Mouse (Mus musculus): ENCODE measurements around the gene Grap2.

GRCm38 (mm10) chr15:80672810-80673209 is 100.4 kb downstream of the Grap2 start:
- TF ChIP-seq EP300 (IDR thresholded peaks at IDR 0.05; ENCODE audit: low read depth in 1 of 2, low read length in 2 of 2) (no peak), CTCF (IDR thresholded peaks at IDR 0.05 in 2 of 3, conservative IDR thresholded peaks at IDR 0.05 in 1 of 3; ENCODE audit: control insufficient read depth in 1 of 3, insufficient read depth in 1 of 3, low read depth in 2 of 3, low read length in 3 of 3, poor library complexity in 1 of 3, severe bottlenecking in 1 of 3) (no peak), RAD21 (IDR thresholded peaks at IDR 0.05; ENCODE audit: low read depth, low read length) (no peak), GABPA (IDR thresholded peaks at IDR 0.05; ENCODE audit: low read depth, low read length) (no peak), USF1 (IDR thresholded peaks at IDR 0.05; ENCODE audit: low read depth, low read length) (no peak)

Data from MEL (cell line).